In the genomic region with DNA sequence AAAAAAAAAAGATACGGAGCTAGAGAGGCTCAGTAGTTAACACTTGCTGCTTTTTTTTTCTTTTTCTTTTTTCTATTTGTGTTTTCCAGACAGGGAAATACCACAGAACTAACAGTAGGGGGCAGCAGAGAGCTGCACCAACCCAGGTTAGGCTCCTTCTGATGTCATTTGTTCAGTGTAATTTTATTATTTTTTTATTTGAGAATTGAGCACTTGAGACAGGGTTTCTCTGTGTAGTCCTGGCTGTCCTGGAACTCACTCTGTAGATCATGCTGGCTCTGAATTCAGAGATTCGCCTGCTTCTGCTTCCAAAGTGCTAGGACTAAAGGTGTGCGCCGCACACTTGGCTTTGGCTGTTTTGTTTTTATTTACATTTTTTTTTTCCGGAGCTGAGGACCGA, we compare ENCODE assay signal across 10 mouse cellular contexts. TPM values are rescaled to one million over a fixed set of nuclear protein-coding genes. Genes with fewer than 3 reads are reported as not detected.
DNase-seq lines count a peak whose midpoint lies in the region; ATAC-seq and TF ChIP-seq lines count a peak whose summit lies in the region.
"Had no signal": no experiment of that assay in that cellular context is flagged by ENCODE, and none has a peak within 500 bp of the region (broad histone marks: within the 10 kb centered on the region; RNA-seq: fewer than 3 reads in every experiment).

No protein-coding gene starts in this region.

- H3K79me2 ChIP-seq in macrophage (ENCODE audit: inconsistent target), result no peaks in the 10 kb centered on the region

- ATAC-seq in cerebellum, adult (ENCODE audit: insufficient number of reproducible peaks, low FRiP score, low TSS enrichment), result no peak

- no peak for TF ChIP-seq POLR2A in lung, adult 2 months (IDR thresholded peaks at IDR 0.05; ENCODE audit: borderline replicate concordance, extremely low read depth, low read depth, low read length)

- peak overlapping the region; percentile 28; the same call in 1 of the 2 replicates for H3K27ac ChIP-seq in macrophage
- H3K27ac ChIP-seq: neural tube, embryonic 15.5 days had no signal

- H3K36me3 ChIP-seq in macrophage (ENCODE audit: inconsistent target), result no peaks in the 10 kb centered on the region
- H3K36me3 ChIP-seq: neural tube, embryonic 15.5 days had no signal

- 61% methylated on average over 6 of the region's 6 CpGs for WGBS in lung, adult 2 months
- WGBS in macrophage (ENCODE audit: missing documents), result 66% methylated on average over 6 of the region's 6 CpGs

- TF ChIP-seq CTCF in lung, adult 2 months (IDR thresholded peaks at IDR 0.05; ENCODE audit: insufficient read depth, low read length), result peak; percentile 64

- H3K4me1 ChIP-seq in lung, adult 2 months (ENCODE audit: control insufficient read depth, insufficient read depth, low read length), result no peaks in the 10 kb centered on the region

- peak; percentile 48 to 67 for DNase-seq in cerebellum, postnatal 10 days
- DNase-seq in lung, adult 2 months, result no peak
- no peak for DNase-seq in lung, postnatal 25 days (ENCODE audit: low spot score)
- DNase-seq in T-cell, adult 2 months (ENCODE audit: low spot score), result peak; percentile 46
- no peak for DNase-seq in adrenal gland, adult 18-20 months (ENCODE audit: low spot score in 2 of 2)
- no peak for DNase-seq in right cerebral cortex, postnatal 4 days

- H3K4me3 ChIP-seq in lung, adult 2 months (replicated peaks; ENCODE audit: extremely low read depth, low read depth, low read length), result no peak overlapping the region
- no peak overlapping the region for H3K4me3 ChIP-seq in macrophage (ENCODE audit: inconsistent target)
- H3K4me3 ChIP-seq: neural tube, embryonic 15.5 days had no signal

RNA-seq across cellular contexts. Expression of a gene that starts 9.7 kb away (rescaled TPM):
- 2.9 TPM in 2 replicates for polyA plus RNA-seq in lung, adult 2 months (2012; rRNA removed)
- not detected for total RNA-seq in macrophage (2018; cell fraction: chromatin; rRNA removed)
- under 1 TPM in 1 of 26 experiments, not detected in 25; 0.44 TPM for total RNA-seq in macrophage (2018; cell fraction: cytosol; rRNA removed)
- total RNA-seq in macrophage (2018; cell fraction: nucleus; rRNA removed), result not detected
- polyA plus RNA-seq in macrophage (2018), result not detected in 3 replicates
- total RNA-seq in adrenal gland, adult 18-20 months (2021), result not detected
- total RNA-seq: heart, adult 18-20 months had no signal

RNA-seq across cellular contexts. Expression of a gene that starts 9.8 kb away (rescaled TPM):
- polyA plus RNA-seq in lung, adult 2 months (2012; rRNA removed), result 0.11 and 0.12 TPM in 2 replicates
- not detected for total RNA-seq in macrophage (2018; cell fraction: chromatin; rRNA removed)
- total RNA-seq in macrophage (2018; cell fraction: cytosol; rRNA removed), result not detected
- not detected for total RNA-seq in macrophage (2018; cell fraction: nucleus; rRNA removed)
- not detected in 3 replicates for polyA plus RNA-seq in macrophage (2018)
- not detected for total RNA-seq in adrenal gland, adult 18-20 months (2021)
- total RNA-seq: heart, adult 18-20 months had no signal
- polyA plus RNA-seq: neural tube, embryonic 15.5 days had no signal

RNA-seq across cellular contexts. Expression of a gene that starts 57.1 kb away (rescaled TPM):
- 6.1 and 8.1 TPM in 2 replicates for polyA plus RNA-seq in lung, adult 2 months (2012; rRNA removed)
- 100 to 1,000 TPM in 23 of 26 experiments, 10 to 100 TPM in 3; 83.5 to 169 (median 135) TPM for total RNA-seq in macrophage (2018; cell fraction: chromatin; rRNA removed)
- 100 to 1,000 TPM; 109 to 212 (median 155) TPM for total RNA-seq in macrophage (2018; cell fraction: cytosol; rRNA removed)
- total RNA-seq in macrophage (2018; cell fraction: nucleus; rRNA removed), result 100 to 1,000 TPM in 25 of 26 experiments, 10 to 100 TPM in 1; 76.3 to 324 (median 136) TPM
- polyA plus RNA-seq in macrophage (2018), result 124 to 407 TPM (median 295 TPM) in 3 replicates
- total RNA-seq in adrenal gland, adult 18-20 months (2021), result 100 to 1,000 TPM; 158 to 212 TPM

Comparison
In these comparisons a context has a peak if more than half of its experiments do, and no peak if none do; other contexts are left out.
1. DNase-seq: peak in cerebellum, postnatal 10 days (2 of 2) and T-cell, adult 2 months (single experiment); none in lung, adult 2 months (single experiment), lung, postnatal 25 days (single experiment), adrenal gland, adult 18-20 months (0 of 2) and right cerebral cortex, postnatal 4 days (single experiment).
2. RNA of a gene that starts 57.1 kb away (polyA plus RNA-seq): 124 to 407 TPM in macrophage; 6.1 to 8.1 TPM in lung, adult 2 months; every median in the first group is over 10 times any median in the second.